Mouse (Mus musculus): ENCODE data around the gene Atp6ap1l. TPM values are rescaled to one million over a fixed set of nuclear protein-coding genes. Genes with fewer than 3 reads are reported as not detected.
A peak's percentile ranks its signal among the peaks of the same experiment; 100 is the strongest.

The Atp6ap1l gene
- polyA plus RNA-seq, 1 experiment from 2014 or later, result 1.5 TPM

- H3K27ac ChIP-seq (replicated peaks), result no peak overlapping the region
- no peaks in the 10 kb centered on the region for H3K36me3 ChIP-seq
- no peaks in the 10 kb centered on the region for H3K9me3 ChIP-seq
- H3K9ac ChIP-seq, result no peak overlapping the region
- H3K4me2 ChIP-seq, result no peak overlapping the region
- peaks cover 5% of the 10 kb centered on the region for H3K4me1 ChIP-seq (replicated peaks)
- WGBS, result 89% methylated on average over 1 of the region's 1 CpGs
- no peaks in the 10 kb centered on the region for H3K27me3 ChIP-seq
- no peak for ATAC-seq (ENCODE audit: low FRiP score, low read depth)
- H3K4me3 ChIP-seq, result no peak overlapping the region
These were observed 23.3 kb downstream of the Atp6ap1l start for GRCm38 (mm10) chr13:90881727-90882429.

GRCm38 (mm10) chr13:90871579-90871978 lies 33.6 kb downstream of the Atp6ap1l start:
- Histone ChIP-seq H3K9ac (no peak overlapping the region), H3K4me2 (no peak overlapping the region), H3K4me1 (replicated peaks) (no peaks in the 10 kb centered on the region), H3K36me3 (no peaks in the 10 kb centered on the region), H3K27me3 (no peaks in the 10 kb centered on the region), H3K27ac (replicated peaks) (no peak overlapping the region), H3K9me3 (no peaks in the 10 kb centered on the region), H3K4me3 (no peak overlapping the region)
- no peak for ATAC-seq (ENCODE audit: low FRiP score, low read depth)
- 54% methylated on average over 4 of the region's 4 CpGs for WGBS

GRCm38 (mm10) chr13:90869157-90869556 lies 36.0 kb downstream of the Atp6ap1l start:
- Histone ChIP-seq H3K4me1 (replicated peaks) (no peaks in the 10 kb centered on the region), H3K27me3 (no peaks in the 10 kb centered on the region), H3K9me3 (no peaks in the 10 kb centered on the region), H3K9ac (no peak overlapping the region), H3K36me3 (no peaks in the 10 kb centered on the region), H3K4me2 (no peak overlapping the region), H3K4me3 (no peak overlapping the region), H3K27ac (replicated peaks) (no peak overlapping the region)
- WGBS, result 35% methylated on average over 4 of the region's 4 CpGs
- no peak for ATAC-seq (ENCODE audit: low FRiP score, low read depth)

DNA sequence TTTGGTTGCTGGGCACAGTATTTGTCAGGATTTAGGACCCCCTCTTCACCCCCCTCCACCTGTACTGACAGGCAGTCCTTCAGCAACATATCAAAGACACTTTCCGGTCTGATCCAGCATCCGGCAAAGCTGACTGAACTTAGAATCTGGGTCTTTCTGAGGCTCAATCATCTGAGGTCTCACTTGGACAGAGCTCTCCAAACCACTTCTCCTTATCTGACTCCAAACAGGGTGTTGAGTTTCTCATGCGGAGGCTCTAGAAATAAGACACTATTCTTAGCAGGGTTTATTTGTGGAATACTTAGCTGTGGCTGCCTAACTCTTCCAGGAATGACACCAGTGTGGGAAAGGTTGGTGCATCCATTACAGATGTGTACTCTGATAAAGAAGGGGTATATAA lies 43.0 kb downstream of the Atp6ap1l start:
- WGBS, result 92% methylated on average over 3 of the region's 3 CpGs

DNA sequence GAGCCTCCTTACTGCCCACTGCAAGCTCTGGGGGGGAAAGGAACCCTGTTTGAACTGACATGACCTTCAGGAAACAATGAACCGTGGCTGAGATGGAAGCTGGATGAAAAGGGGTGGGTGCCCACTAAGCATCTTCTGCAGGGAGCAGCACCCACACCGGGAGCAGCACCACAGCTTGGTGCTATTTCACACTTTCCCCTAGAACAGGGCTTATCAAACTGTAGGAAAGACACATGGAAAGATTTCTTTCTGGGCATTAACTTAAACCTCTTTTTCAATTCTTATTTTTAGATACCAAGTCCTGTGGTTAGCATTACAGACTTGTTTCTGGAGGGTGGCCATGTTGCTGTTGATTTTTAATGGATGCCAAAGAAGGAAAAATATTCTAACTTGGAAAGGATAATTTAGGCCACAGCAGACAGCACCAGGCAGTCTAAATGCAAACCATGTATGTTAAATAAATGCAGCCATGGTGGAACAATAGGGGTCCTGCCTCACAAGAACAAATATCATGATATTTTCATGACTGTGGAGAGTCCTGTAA lies 44.2 kb downstream of the Atp6ap1l start:
- no peak for ATAC-seq (ENCODE audit: low FRiP score, low read depth)
- WGBS, result 65% methylated on average over 2 of the region's 2 CpGs
- no peaks in the 10 kb centered on the region for H3K27me3 ChIP-seq

More for the DNA sequence above, 43.0 kb downstream of the Atp6ap1l start:
- Histone ChIP-seq H3K9me3 (no peaks in the 10 kb centered on the region), H3K36me3 (no peaks in the 10 kb centered on the region), H3K27me3 (no peaks in the 10 kb centered on the region), H3K27ac (replicated peaks) (no peak overlapping the region), H3K9ac (no peak overlapping the region), H3K4me3 (no peak overlapping the region), H3K4me1 (replicated peaks) (no peaks in the 10 kb centered on the region), H3K4me2 (no peak overlapping the region)
- ATAC-seq (ENCODE audit: low FRiP score, low read depth), result no peak

DNA sequence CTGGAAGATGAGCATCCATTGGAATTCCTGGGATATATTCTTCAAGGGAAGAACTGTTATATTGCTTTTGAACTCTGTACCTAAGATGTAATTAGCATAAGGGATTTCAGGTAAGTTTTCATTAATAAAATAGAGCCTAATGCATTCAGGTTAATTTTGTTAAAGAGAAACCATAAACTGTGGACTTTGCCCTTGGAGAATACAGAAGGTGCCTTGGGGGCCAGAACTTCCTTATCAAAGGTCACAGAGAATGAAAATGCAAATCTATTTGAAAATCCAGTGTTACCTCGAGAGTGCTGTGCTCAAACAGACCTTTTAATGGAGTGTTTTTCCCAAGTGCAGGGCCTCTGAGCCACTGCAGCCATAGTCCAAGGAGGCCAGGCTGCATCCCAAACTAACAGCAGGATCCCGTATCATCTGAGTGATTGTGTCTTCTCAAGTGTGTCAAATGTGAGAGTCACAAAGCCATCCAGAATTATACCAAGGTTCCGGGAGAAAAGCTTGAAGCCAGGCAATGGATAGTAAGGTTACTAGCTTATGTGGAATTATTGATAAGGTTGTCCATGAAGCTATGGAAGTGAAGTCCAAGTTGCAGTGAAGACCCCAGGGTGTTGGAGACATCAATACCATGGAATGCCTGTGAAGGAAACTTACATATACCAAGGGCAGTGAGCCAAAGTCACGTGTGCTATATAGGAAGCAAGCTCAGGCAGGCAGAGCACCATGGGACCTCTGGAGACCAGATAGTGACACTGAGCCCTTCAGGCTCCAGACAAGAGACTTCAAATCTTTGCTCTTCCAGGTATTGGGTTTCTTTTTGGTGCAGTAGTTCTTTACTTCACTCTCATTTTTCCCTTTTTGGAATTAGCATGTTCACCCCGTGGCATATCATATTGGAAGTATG lies 52.2 kb downstream of the Atp6ap1l start:
- Histone ChIP-seq H3K4me2 (no peak overlapping the region), H3K9me3 (no peaks in the 10 kb centered on the region), H3K27ac (replicated peaks) (no peak overlapping the region), H3K4me1 (replicated peaks) (no peaks in the 10 kb centered on the region), H3K4me3 (no peak overlapping the region), H3K36me3 (no peaks in the 10 kb centered on the region), H3K9ac (no peak overlapping the region), H3K27me3 (no peaks in the 10 kb centered on the region)
- ATAC-seq (ENCODE audit: low FRiP score, low read depth), result no peak
- WGBS, result 72% methylated on average over 5 of the region's 5 CpGs

More for the DNA sequence above, 44.2 kb downstream of the Atp6ap1l start:
- Histone ChIP-seq H3K4me3 (no peak overlapping the region), H3K9me3 (no peaks in the 10 kb centered on the region), H3K9ac (no peak overlapping the region), H3K4me1 (replicated peaks) (no peaks in the 10 kb centered on the region), H3K4me2 (no peak overlapping the region), H3K36me3 (no peaks in the 10 kb centered on the region), H3K27ac (replicated peaks) (no peak overlapping the region)

DNA sequence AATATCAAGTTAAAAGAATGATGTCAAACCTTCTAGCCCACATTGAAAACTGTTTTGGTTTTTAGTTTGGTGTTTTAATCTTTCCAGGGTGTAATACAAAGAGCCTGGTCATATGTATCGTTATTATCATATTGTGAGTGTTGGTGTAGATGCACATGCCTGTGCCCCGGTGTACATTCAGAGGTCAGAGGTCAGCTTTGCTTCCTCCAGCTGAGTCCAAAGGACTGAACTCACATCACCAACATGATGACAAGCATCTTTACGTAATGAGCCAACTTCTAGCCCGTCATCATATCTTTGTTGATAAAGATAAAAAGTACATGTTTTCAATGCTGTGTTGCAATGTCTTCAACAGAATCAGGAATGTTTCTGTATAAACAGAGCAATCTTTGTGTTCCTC lies 53.4 kb downstream of the Atp6ap1l start:
- H3K9me3 ChIP-seq, result no peaks in the 10 kb centered on the region
- no peaks in the 10 kb centered on the region for H3K27me3 ChIP-seq
- H3K9ac ChIP-seq, result no peak overlapping the region
- H3K27ac ChIP-seq (replicated peaks), result no peak overlapping the region
- no peak for ATAC-seq (ENCODE audit: low FRiP score, low read depth)
- no peaks in the 10 kb centered on the region for H3K36me3 ChIP-seq
- no peak overlapping the region for H3K4me3 ChIP-seq
- WGBS, result 77% methylated on average over 4 of the region's 4 CpGs
- H3K4me1 ChIP-seq (replicated peaks), result no peaks in the 10 kb centered on the region
- H3K4me2 ChIP-seq, result no peak overlapping the region

- Histone ChIP-seq H3K27ac (replicated peaks) (no peak overlapping the region), H3K4me3 (no peak overlapping the region), H3K27me3 (no peaks in the 10 kb centered on the region), H3K9me3 (no peaks in the 10 kb centered on the region), H3K4me2 (no peak overlapping the region), H3K4me1 (replicated peaks) (no peaks in the 10 kb centered on the region), H3K9ac (no peak overlapping the region), H3K36me3 (no peaks in the 10 kb centered on the region)
- ATAC-seq (ENCODE audit: low FRiP score, low read depth), result no peak
These were observed 61.0 kb downstream of the Atp6ap1l start for GRCm38 (mm10) chr13:90844191-90844590.

DNA sequence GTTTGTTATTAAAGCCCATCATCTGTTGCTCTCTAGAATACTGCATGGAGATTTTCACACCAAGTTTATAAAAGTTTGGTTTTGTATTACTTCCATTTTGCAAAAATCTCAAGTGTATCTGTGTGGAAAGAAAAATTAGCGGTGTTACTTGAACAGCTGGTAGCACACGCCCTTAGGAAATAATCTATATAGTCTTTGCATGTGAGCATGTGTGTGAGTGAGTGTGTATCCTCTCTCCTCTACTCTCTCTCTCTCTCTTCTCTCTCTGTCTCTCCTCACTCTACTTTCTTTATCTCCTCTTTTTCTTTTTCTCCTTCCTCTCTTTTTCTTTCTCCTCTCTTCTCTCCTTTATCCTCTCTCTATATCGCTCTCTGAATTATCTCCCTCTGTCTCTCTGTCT lies 61.7 kb downstream of the Atp6ap1l start:
- Histone ChIP-seq H3K9me3 (no peaks in the 10 kb centered on the region), H3K27me3 (no peaks in the 10 kb centered on the region), H3K4me1 (replicated peaks) (no peaks in the 10 kb centered on the region), H3K9ac (no peak overlapping the region), H3K4me2 (no peak overlapping the region), H3K27ac (replicated peaks) (no peak overlapping the region), H3K4me3 (no peak overlapping the region), H3K36me3 (no peaks in the 10 kb centered on the region)
- no peak for ATAC-seq (ENCODE audit: low FRiP score, low read depth)
- 93% methylated on average over 3 of the region's 3 CpGs for WGBS

DNA sequence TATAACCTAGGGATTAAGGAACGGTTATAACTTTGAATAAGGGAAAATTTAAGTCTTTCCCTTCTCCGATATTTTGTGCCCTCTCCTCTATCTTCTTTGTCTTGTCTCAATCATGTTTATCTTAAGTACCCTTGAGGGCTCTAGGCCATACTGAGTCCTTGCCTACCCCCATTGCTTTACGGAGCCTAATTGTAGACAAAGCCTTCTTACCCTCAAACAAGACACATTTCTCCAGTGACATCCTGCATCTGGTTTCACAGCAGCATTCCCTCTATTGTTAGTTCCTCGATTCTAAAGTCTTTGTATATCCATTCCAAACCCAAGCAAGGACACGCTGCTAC lies 64.0 kb downstream of the Atp6ap1l start:
- H3K27ac ChIP-seq (replicated peaks), result no peak overlapping the region
- H3K4me2 ChIP-seq, result no peak overlapping the region
- H3K4me3 ChIP-seq, result no peak overlapping the region
- H3K36me3 ChIP-seq, result no peaks in the 10 kb centered on the region
- WGBS, result 48% methylated on average over 5 of the region's 5 CpGs
- no peaks in the 10 kb centered on the region for H3K9me3 ChIP-seq
- no peak overlapping the region for H3K9ac ChIP-seq
- ATAC-seq (ENCODE audit: low FRiP score, low read depth), result no peak
- H3K27me3 ChIP-seq, result no peaks in the 10 kb centered on the region
- no peaks in the 10 kb centered on the region for H3K4me1 ChIP-seq (replicated peaks)

DNA sequence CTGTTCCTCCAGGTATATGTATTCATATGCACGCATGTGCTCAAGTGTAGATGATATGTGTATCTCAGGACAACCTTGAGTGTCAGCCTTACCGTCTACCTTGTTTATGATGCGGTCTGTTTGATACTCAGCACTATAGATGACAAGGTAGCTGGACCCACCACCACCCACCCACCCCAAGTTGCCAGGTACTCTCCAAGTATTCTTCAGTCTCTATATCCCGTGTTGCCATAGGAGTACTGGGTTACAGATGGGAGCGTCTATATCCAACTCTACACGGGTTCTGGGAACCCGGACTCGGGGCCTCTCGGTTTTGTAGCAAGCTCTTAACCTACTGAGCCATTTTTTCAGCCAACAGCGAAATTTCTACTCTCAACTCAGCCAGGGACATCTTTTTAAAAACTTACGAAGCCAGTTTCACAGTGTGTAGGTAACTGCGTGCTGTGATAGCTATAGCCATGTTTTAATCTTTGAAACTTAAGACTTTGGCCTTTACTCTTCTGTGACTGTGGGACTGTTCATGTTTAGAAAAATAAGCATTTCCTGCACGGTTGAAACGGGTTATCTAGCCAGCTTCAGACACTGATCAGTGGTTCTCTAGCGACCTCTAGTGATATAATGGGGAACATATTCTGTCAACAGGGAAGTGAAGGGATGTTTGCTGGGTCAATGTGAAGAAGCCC lies 64.5 kb downstream of the Atp6ap1l start:
- Histone ChIP-seq H3K27ac (replicated peaks) (no peak overlapping the region), H3K4me1 (replicated peaks) (no peaks in the 10 kb centered on the region), H3K4me2 (no peak overlapping the region), H3K36me3 (no peaks in the 10 kb centered on the region), H3K27me3 (no peaks in the 10 kb centered on the region), H3K4me3 (no peak overlapping the region), H3K9ac (no peak overlapping the region), H3K9me3 (no peaks in the 10 kb centered on the region)
- WGBS, result 53% methylated on average over 15 of the region's 15 CpGs
- peak; percentile 90 for ATAC-seq (ENCODE audit: low FRiP score, low read depth)

DNA sequence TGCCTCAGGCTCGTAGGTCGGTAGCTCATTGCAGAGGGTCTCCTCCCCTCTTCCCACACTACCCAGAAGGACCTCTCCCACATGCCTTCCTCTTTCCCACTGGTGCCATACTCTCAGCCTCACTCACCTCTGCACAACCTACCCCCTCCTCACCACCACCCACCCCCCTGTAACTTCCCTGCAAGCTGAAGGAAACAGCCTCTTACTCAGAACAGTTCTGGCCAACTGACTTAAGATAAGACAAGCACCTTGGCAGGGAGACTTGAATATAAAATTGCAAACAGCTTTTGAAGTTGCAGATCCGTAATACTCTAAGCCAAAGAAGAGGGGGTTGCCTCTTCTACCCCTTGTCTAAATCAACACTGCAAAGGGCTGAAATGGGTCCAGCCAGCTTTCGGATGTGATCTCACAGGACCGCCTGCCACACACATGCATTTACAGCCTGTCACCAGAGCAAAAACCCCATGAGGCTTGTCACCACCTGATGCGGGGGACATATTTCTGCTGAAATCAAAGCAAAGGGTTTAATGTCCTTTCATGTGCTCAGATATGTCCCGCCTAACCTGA lies 71.4 kb downstream of the Atp6ap1l start:
- Histone ChIP-seq H3K4me1 (replicated peaks) (no peaks in the 10 kb centered on the region), H3K4me2 (no peak overlapping the region), H3K9me3 (no peaks in the 10 kb centered on the region), H3K36me3 (no peaks in the 10 kb centered on the region), H3K27ac (replicated peaks) (no peak overlapping the region), H3K27me3 (no peaks in the 10 kb centered on the region), H3K9ac (no peak overlapping the region), H3K4me3 (no peak overlapping the region)
- WGBS, result 89% methylated on average over 7 of the region's 7 CpGs
- no peak for ATAC-seq (ENCODE audit: low FRiP score, low read depth)

All from hindbrain, embryonic 15.5 days (tissue).